Mouse (Mus musculus) adrenal gland, adult (tissue): ENCODE data around the gene Cdk11b.
A peak's percentile ranks its signal among the peaks of the same experiment; 100 is the strongest.

ENCODE experiments used
- DNase-seq, 2 experiments: peaks; one replicate each; pipeline ENCODE4 v3.0.0; 2022 to 2023; ENCODE audit warnings: low spot score in 1 of 2; ENCODE audit not compliant: inconsistent age in 2 of 2

Gene Cdk11b

GRCm38 (mm10) chr4:155624338-155625291 is at the start of gene Cdk11b:
Gene Cdk11b, plus strand, starts transcription at chr4:155624854.
- peak; percentile 97 to 98 for DNase-seq

- DNase-seq = no peak
Measured at GRCm38 (mm10) chr4:155574931-155575330, 49.7 kb upstream of the Cdk11b start.

GRCm38 (mm10) chr4:155575521-155575920 is 49.1 kb upstream of the Cdk11b start:
- no peak for DNase-seq

GRCm38 (mm10) chr4:155577132-155577531 is 47.5 kb upstream of the Cdk11b start:
- DNase-seq = peak; percentile 78 to 91

- peak; percentile 30 to 78 for DNase-seq
Measured at GRCm38 (mm10) chr4:155577741-155578140, 46.9 kb upstream of the Cdk11b start.

GRCm38 (mm10) chr4:155578336-155579125 is 46.1 kb upstream of the Cdk11b start:
- peak; percentile 93 to 97 for DNase-seq

- peak; percentile 52 to 85 for DNase-seq
Measured at GRCm38 (mm10) chr4:155580420-155580819, 44.2 kb upstream of the Cdk11b start.

- peak; percentile 81 to 91 for DNase-seq
Measured at GRCm38 (mm10) chr4:155582279-155582905, 42.3 kb upstream of the Cdk11b start.

- peak in 1 of 2 experiments; percentile 52 for DNase-seq
Measured at GRCm38 (mm10) chr4:155589356-155589755, 35.3 kb upstream of the Cdk11b start.

GRCm38 (mm10) chr4:155591012-155591719 is 33.5 kb upstream of the Cdk11b start:
- DNase-seq = peak; percentile 50 to 82

GRCm38 (mm10) chr4:155593780-155594179 is 30.9 kb upstream of the Cdk11b start:
- DNase-seq = peak in 1 of 2 experiments; percentile 79

- peak; percentile 65 to 84 for DNase-seq
Measured at GRCm38 (mm10) chr4:155595777-155596176, 28.9 kb upstream of the Cdk11b start.

- peak in 1 of 2 experiments; percentile 53 for DNase-seq
Measured at GRCm38 (mm10) chr4:155596606-155597005, 28.0 kb upstream of the Cdk11b start.

GRCm38 (mm10) chr4:155598536-155598935 is 26.1 kb upstream of the Cdk11b start:
- no peak for DNase-seq

- peak; percentile 58 to 83 for DNase-seq
Measured at GRCm38 (mm10) chr4:155599901-155600825, 24.5 kb upstream of the Cdk11b start.

GRCm38 (mm10) chr4:155601091-155601996 is 23.3 kb upstream of the Cdk11b start, which contains the start of gene Slc35e2:
Gene Slc35e2, plus strand, starts transcription at chr4:155601416.
- DNase-seq = peak; percentile 94 to 99

- no peak for DNase-seq
Measured at GRCm38 (mm10) chr4:155601997-155602456, 22.6 kb upstream of the Cdk11b start.

GRCm38 (mm10) chr4:155602753-155603152 is 21.9 kb upstream of the Cdk11b start:
- no peak for DNase-seq
